Mouse (Mus musculus): ENCODE results near the gene Mrpl52. TPM values are rescaled to one million over a fixed set of nuclear protein-coding genes. Genes with fewer than 3 reads are reported as not detected.

Gene Mrpl52
- total RNA-seq (2014; rRNA removed) (151 and 217 TPM in 2 replicates), polyA plus RNA-seq (2015; fragmentation: Nextera tagmentation; extraction: Ambion mirVana) (277 and 336 TPM in 2 replicates)

- no peak for TF ChIP-seq CTCF (IDR thresholded peaks at IDR 0.05; ENCODE audit: low read depth)
- Histone ChIP-seq H3K4me3 (ENCODE audit: low read depth, low read length) (peak within 1 kb of the TSS; percentile 96), H3K4me2 (ENCODE audit: low read depth) (peak within 1 kb of the TSS; percentile 70), H3K9me3 (ENCODE audit: low read length) (no peaks in the 10 kb centered on the region), H3K9ac (peak within 1 kb of the TSS; percentile 85), H3K27ac (ENCODE audit: low read depth, low read length) (peak within 1 kb of the TSS; percentile 96), H3K36me3 (ENCODE audit: insufficient read depth) (peaks cover 8% of the 10 kb centered on the region), H3K27me3 (ENCODE audit: insufficient read depth, low read length) (no peaks in the 10 kb centered on the region), H3K4me1 (ENCODE audit: insufficient read depth) (no peaks in the 10 kb centered on the region; the same call in 1 of the 2 replicates)
- 4% methylated on average over 48 of the region's 48 CpGs for WGBS
- peak; percentile 95 for DNase-seq
- peak; percentile 87 for ATAC-seq
These were observed at the start of gene Mrpl52 for GRCm38 (mm10) chr14:54426689-54427398. Gene Mrpl52, plus strand, starts transcription at chr14:54426909.

- Histone ChIP-seq H3K36me3 (ENCODE audit: insufficient read depth) (no peaks in the 10 kb centered on the region), H3K4me2 (ENCODE audit: low read depth) (no peak overlapping the region), H3K9ac (no peak overlapping the region), H3K4me1 (ENCODE audit: insufficient read depth) (no peaks in the 10 kb centered on the region), H3K27ac (ENCODE audit: low read depth, low read length) (no peak overlapping the region), H3K27me3 (ENCODE audit: insufficient read depth, low read length) (no peaks in the 10 kb centered on the region), H3K4me3 (ENCODE audit: low read depth, low read length) (no peak overlapping the region), H3K9me3 (ENCODE audit: low read length) (no peaks in the 10 kb centered on the region)
- WGBS, result 90% methylated on average over 6 of the region's 6 CpGs
- DNase-seq (no peak), ATAC-seq (no peak)
- TF ChIP-seq CTCF (IDR thresholded peaks at IDR 0.05; ENCODE audit: low read depth), result no peak
These were observed 49.5 kb upstream of the Mrpl52 start for GRCm38 (mm10) chr14:54377166-54377565.

- H3K4me1 ChIP-seq (ENCODE audit: insufficient read depth), result no peaks in the 10 kb centered on the region
- no peak overlapping the region for H3K4me2 ChIP-seq (ENCODE audit: low read depth)
- H3K9me3 ChIP-seq (ENCODE audit: low read length), result no peaks in the 10 kb centered on the region
- H3K4me3 ChIP-seq (ENCODE audit: low read depth, low read length), result no peak overlapping the region
- ATAC-seq, result no peak
- H3K36me3 ChIP-seq (ENCODE audit: insufficient read depth), result no peaks in the 10 kb centered on the region
- H3K27me3 ChIP-seq (ENCODE audit: insufficient read depth, low read length), result no peaks in the 10 kb centered on the region
- TF ChIP-seq CTCF (IDR thresholded peaks at IDR 0.05; ENCODE audit: low read depth), result no peak
- DNase-seq, result no peak
- WGBS, result 81% methylated on average over 13 of the region's 13 CpGs
- no peak overlapping the region for H3K9ac ChIP-seq
- H3K27ac ChIP-seq (ENCODE audit: low read depth, low read length), result no peak overlapping the region
These were observed 47.1 kb upstream of the Mrpl52 start for GRCm38 (mm10) chr14:54379571-54379970.

- Histone ChIP-seq H3K4me1 (ENCODE audit: insufficient read depth) (no peaks in the 10 kb centered on the region), H3K27me3 (ENCODE audit: insufficient read depth, low read length) (no peaks in the 10 kb centered on the region), H3K4me2 (ENCODE audit: low read depth) (no peak overlapping the region), H3K36me3 (ENCODE audit: insufficient read depth) (no peaks in the 10 kb centered on the region), H3K9ac (no peak overlapping the region), H3K4me3 (ENCODE audit: low read depth, low read length) (no peak overlapping the region), H3K27ac (ENCODE audit: low read depth, low read length) (no peak overlapping the region), H3K9me3 (ENCODE audit: low read length) (no peaks in the 10 kb centered on the region)
- DNase-seq, result no peak
- TF ChIP-seq CTCF (IDR thresholded peaks at IDR 0.05; ENCODE audit: low read depth), result no peak
- WGBS, result 81% methylated on average over 4 of the region's 4 CpGs
- no peak for ATAC-seq
These were observed 46.1 kb upstream of the Mrpl52 start for GRCm38 (mm10) chr14:54380616-54381015.

- TF ChIP-seq CTCF (IDR thresholded peaks at IDR 0.05; ENCODE audit: low read depth), result no peak
- H3K9ac ChIP-seq, result no peak overlapping the region
- ATAC-seq, result no peak
- DNase-seq, result no peak
- WGBS, result 87% methylated on average over 10 of the region's 10 CpGs
- H3K27me3 ChIP-seq (ENCODE audit: insufficient read depth, low read length), result no peaks in the 10 kb centered on the region
- no peaks in the 10 kb centered on the region for H3K9me3 ChIP-seq (ENCODE audit: low read length)
- no peak overlapping the region for H3K4me3 ChIP-seq (ENCODE audit: low read depth, low read length)
- no peak overlapping the region for H3K4me2 ChIP-seq (ENCODE audit: low read depth)
- no peak overlapping the region for H3K27ac ChIP-seq (ENCODE audit: low read depth, low read length)
- H3K36me3 ChIP-seq (ENCODE audit: insufficient read depth), result no peaks in the 10 kb centered on the region
- H3K4me1 ChIP-seq (ENCODE audit: insufficient read depth), result no peaks in the 10 kb centered on the region
These were observed 44.9 kb upstream of the Mrpl52 start for GRCm38 (mm10) chr14:54381816-54382215.

- Histone ChIP-seq H3K36me3 (ENCODE audit: insufficient read depth) (no peaks in the 10 kb centered on the region), H3K27me3 (ENCODE audit: insufficient read depth, low read length) (no peaks in the 10 kb centered on the region), H3K4me2 (ENCODE audit: low read depth) (no peak overlapping the region), H3K27ac (ENCODE audit: low read depth, low read length) (no peak overlapping the region), H3K9me3 (ENCODE audit: low read length) (no peaks in the 10 kb centered on the region), H3K9ac (no peak overlapping the region), H3K4me1 (ENCODE audit: insufficient read depth) (no peaks in the 10 kb centered on the region), H3K4me3 (ENCODE audit: low read depth, low read length) (no peak overlapping the region)
- TF ChIP-seq CTCF (IDR thresholded peaks at IDR 0.05; ENCODE audit: low read depth), result no peak
- no peak for DNase-seq
- 51% methylated on average over 9 of the region's 9 CpGs for WGBS
- no peak for ATAC-seq
These were observed 44.1 kb upstream of the Mrpl52 start for GRCm38 (mm10) chr14:54382641-54383040.

GRCm38 (mm10) chr14:54383355-54383771, 43.3 kb upstream of the Mrpl52 start:
- no peak for TF ChIP-seq CTCF (IDR thresholded peaks at IDR 0.05; ENCODE audit: low read depth)

More at GRCm38 (mm10) chr14:54383355-54383771, 43.3 kb upstream of the Mrpl52 start:
- Histone ChIP-seq H3K4me3 (ENCODE audit: low read depth, low read length) (no peak overlapping the region), H3K4me2 (ENCODE audit: low read depth) (no peak overlapping the region), H3K36me3 (ENCODE audit: insufficient read depth) (no peaks in the 10 kb centered on the region), H3K27me3 (ENCODE audit: insufficient read depth, low read length) (no peaks in the 10 kb centered on the region), H3K4me1 (ENCODE audit: insufficient read depth) (no peaks in the 10 kb centered on the region), H3K9me3 (ENCODE audit: low read length) (no peaks in the 10 kb centered on the region), H3K27ac (ENCODE audit: low read depth, low read length) (no peak overlapping the region), H3K9ac (no peak overlapping the region)
- ATAC-seq (no peak), DNase-seq (no peak)
- 55% methylated on average over 4 of the region's 4 CpGs for WGBS

Measured in forebrain, postnatal 0 days (tissue).